Mouse (Mus musculus): ENCODE results near the gene Plcxd1. TPM values are rescaled to one million over a fixed set of nuclear protein-coding genes. Genes with fewer than 3 reads are reported as not detected.

Gene Plcxd1
- polyA plus RNA-seq, 1 experiment from 2014 or later = 2.2 TPM

GRCm38 (mm10) chr5:110094030-110094846, 5.5 kb upstream of the Plcxd1 start, which contains the start of gene Gm35315:
TSS of gene Gm35315 (minus strand) at chr5:110094420.
- ATAC-seq (ENCODE audit: insufficient read depth) = peak; percentile 97
- no peak for TF ChIP-seq CTCF (IDR thresholded peaks at IDR 0.05; ENCODE audit: low read depth)

GRCm38 (mm10) chr5:110094847-110095213, 4.9 kb upstream of the Plcxd1 start:
- H3K9me3 ChIP-seq (ENCODE audit: low read depth, low read length) = no peaks in the 10 kb centered on the region
- WGBS = 3% methylated on average over 4 of the region's 4 CpGs
- ATAC-seq (ENCODE audit: insufficient read depth) (peak; percentile 8; the same call in 1 of the 2 replicates), DNase-seq (no peak)
- H3K27me3 ChIP-seq (ENCODE audit: insufficient read depth, low read length) = no peaks in the 10 kb centered on the region
- H3K4me1 ChIP-seq (ENCODE audit: insufficient read depth) = no peaks in the 10 kb centered on the region
- peak overlapping the region; percentile 48 for H3K4me3 ChIP-seq (ENCODE audit: low read depth, low read length)
- H3K9ac ChIP-seq = peak overlapping the region; percentile 48
- H3K36me3 ChIP-seq (ENCODE audit: insufficient read depth) = no peaks in the 10 kb centered on the region
- peak overlapping the region; percentile 61 for H3K27ac ChIP-seq (ENCODE audit: low read depth)
- no peak for TF ChIP-seq CTCF (IDR thresholded peaks at IDR 0.05; ENCODE audit: low read depth)
- H3K4me2 ChIP-seq = peak overlapping the region; percentile 73

More at GRCm38 (mm10) chr5:110094030-110094846, 5.5 kb upstream of the Plcxd1 start, which contains the start of gene Gm35315:
- no peaks in the 10 kb centered on the region for H3K27me3 ChIP-seq (ENCODE audit: insufficient read depth, low read length)
- H3K36me3 ChIP-seq (ENCODE audit: insufficient read depth) = no peaks in the 10 kb centered on the region
- WGBS = 2% methylated on average over 25 of the region's 25 CpGs
- H3K4me2 ChIP-seq = peak within 1 kb of the TSS; percentile 73
- DNase-seq = peak; percentile 95
- H3K4me1 ChIP-seq (ENCODE audit: insufficient read depth) = no peaks in the 10 kb centered on the region
- peak within 1 kb of the TSS; percentile 48 for H3K4me3 ChIP-seq (ENCODE audit: low read depth, low read length)
- H3K9ac ChIP-seq = peak within 1 kb of the TSS; percentile 48
- H3K9me3 ChIP-seq (ENCODE audit: low read depth, low read length) = no peaks in the 10 kb centered on the region
- H3K27ac ChIP-seq (ENCODE audit: low read depth) = peak within 1 kb of the TSS; percentile 80

DNA sequence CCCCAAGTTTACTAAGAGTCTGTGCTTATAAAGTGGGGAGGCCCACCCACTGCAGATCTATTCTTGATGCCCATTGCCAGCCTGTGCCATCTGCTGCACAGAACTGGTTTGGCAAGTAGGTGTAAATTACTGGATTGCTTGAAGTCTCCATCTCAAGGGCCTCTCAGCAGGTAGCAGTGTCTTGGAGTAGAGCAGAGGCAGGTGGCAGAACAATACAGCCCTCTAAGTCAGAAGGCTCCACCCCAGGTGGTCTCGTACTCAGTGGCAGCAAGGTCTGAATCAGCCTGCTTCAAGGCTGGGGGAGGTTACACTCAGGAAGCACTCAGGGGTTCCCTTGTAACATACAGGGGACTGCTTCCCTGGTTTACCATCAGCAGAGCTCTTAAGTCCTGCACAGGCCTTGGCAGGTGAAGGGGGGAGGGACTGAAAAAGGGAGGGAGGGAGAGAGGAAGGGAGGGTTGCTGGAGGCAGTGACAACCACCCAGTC, 735 bp upstream of the Plcxd1 start:
- H3K4me3 ChIP-seq (ENCODE audit: low read depth, low read length) = no peak overlapping the region
- no peaks in the 10 kb centered on the region for H3K9me3 ChIP-seq (ENCODE audit: low read depth, low read length)
- H3K27me3 ChIP-seq (ENCODE audit: insufficient read depth, low read length) = no peaks in the 10 kb centered on the region
- no peak overlapping the region for H3K9ac ChIP-seq
- peaks cover 13% of the 10 kb centered on the region for H3K36me3 ChIP-seq (ENCODE audit: insufficient read depth)
- ATAC-seq (ENCODE audit: insufficient read depth) = peak; percentile 50
- H3K27ac ChIP-seq (ENCODE audit: low read depth) = peak overlapping the region; percentile 90
- peak; percentile 59 for DNase-seq
- peaks cover 15% of the 10 kb centered on the region for H3K4me1 ChIP-seq (ENCODE audit: insufficient read depth)
- no peak overlapping the region for H3K4me2 ChIP-seq
- TF ChIP-seq CTCF (IDR thresholded peaks at IDR 0.05; ENCODE audit: low read depth) = no peak
- WGBS = 44% methylated on average over 1 of the region's 1 CpGs

GRCm38 (mm10) chr5:110100921-110101631, 1.3 kb downstream of the Plcxd1 start:
- peak overlapping the region; percentile 6; the same call in 1 of the 2 replicates for H3K9ac ChIP-seq
- DNase-seq (peak; percentile 39), ATAC-seq (ENCODE audit: insufficient read depth) (peak; percentile 4; the same call in 1 of the 2 replicates)
- H3K4me3 ChIP-seq (ENCODE audit: low read depth, low read length) = peak overlapping the region; percentile 31
- H3K9me3 ChIP-seq (ENCODE audit: low read depth, low read length) = peaks cover 5% of the 10 kb centered on the region; the same call in 1 of the 2 replicates
- no peak overlapping the region for H3K27ac ChIP-seq (ENCODE audit: low read depth)
- H3K36me3 ChIP-seq (ENCODE audit: insufficient read depth) = peaks cover 33% of the 10 kb centered on the region
- under 1% methylated on average over 34 of the region's 37 CpGs for WGBS
- H3K4me1 ChIP-seq (ENCODE audit: insufficient read depth) = peaks cover 15% of the 10 kb centered on the region
- H3K4me2 ChIP-seq = peak overlapping the region; percentile 66
- H3K27me3 ChIP-seq (ENCODE audit: insufficient read depth, low read length) = no peaks in the 10 kb centered on the region
- no peak for TF ChIP-seq CTCF (IDR thresholded peaks at IDR 0.05; ENCODE audit: low read depth)

DNA sequence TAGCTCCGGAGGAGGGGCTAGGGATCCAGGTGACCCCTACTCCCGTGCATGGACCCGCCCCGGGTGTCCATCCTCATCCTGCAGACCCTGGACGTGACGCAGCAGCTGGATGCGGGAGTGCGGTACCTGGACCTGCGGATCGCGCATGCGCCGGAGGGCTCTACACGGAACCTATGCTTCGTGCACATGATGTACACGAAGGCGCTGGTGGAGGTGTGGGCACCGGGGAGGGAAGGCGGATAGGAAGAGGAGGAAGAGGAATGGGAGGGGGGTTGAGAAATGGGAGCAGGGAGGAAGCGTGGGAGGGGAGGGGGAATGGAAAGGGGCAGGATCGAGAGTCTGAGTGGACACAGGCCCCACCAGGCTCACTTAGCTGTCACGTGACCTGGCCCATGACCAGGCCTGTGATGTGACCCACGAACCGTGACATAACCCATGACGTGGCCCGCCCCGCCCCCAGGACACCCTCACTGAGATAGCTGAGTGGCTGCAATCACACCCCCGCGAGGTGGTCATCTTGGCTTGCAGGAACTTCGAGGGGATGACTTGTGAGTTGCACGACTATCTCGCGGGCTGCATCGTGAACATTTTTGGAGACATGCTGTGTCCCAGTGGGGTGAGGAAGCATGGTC, 2.1 kb downstream of the Plcxd1 start:
- DNase-seq (peak; percentile 55), ATAC-seq (ENCODE audit: insufficient read depth) (peak; percentile 5; the same call in 1 of the 2 replicates)
- peak overlapping the region; percentile 66 for H3K4me2 ChIP-seq
- H3K27ac ChIP-seq (ENCODE audit: low read depth) = no peak overlapping the region
- H3K9ac ChIP-seq = peak overlapping the region; percentile 6; the same call in 1 of the 2 replicates
- 12% methylated on average over 34 of the region's 34 CpGs for WGBS
- H3K9me3 ChIP-seq (ENCODE audit: low read depth, low read length) = peaks cover 5% of the 10 kb centered on the region; the same call in 1 of the 2 replicates
- peaks cover 21% of the 10 kb centered on the region for H3K4me1 ChIP-seq (ENCODE audit: insufficient read depth)
- no peak for TF ChIP-seq CTCF (IDR thresholded peaks at IDR 0.05; ENCODE audit: low read depth)
- peak overlapping the region; percentile 31 for H3K4me3 ChIP-seq (ENCODE audit: low read depth, low read length)
- H3K27me3 ChIP-seq (ENCODE audit: insufficient read depth, low read length) = no peaks in the 10 kb centered on the region
- H3K36me3 ChIP-seq (ENCODE audit: insufficient read depth) = peaks cover 39% of the 10 kb centered on the region

DNA sequence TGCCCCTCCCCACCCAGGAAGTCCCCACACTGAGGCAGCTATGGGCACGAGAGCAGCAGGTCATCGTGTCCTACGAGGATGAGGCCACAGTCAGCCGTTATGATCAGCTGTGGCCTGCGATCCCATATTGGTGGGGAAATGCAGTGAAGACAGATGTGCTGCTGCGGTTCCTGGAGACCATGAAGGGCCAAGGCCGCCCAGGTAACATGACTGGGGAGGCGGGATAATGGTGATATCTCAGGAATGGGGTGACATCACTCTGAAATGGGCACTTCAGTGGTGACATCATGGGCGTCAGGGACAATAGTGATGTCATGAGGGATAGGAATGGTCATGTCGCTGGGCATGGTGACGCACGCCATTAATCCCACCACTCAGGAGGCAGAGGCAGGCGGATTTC, 2.7 kb downstream of the Plcxd1 start:
- H3K9ac ChIP-seq = no peak overlapping the region
- no peak for TF ChIP-seq CTCF (IDR thresholded peaks at IDR 0.05; ENCODE audit: low read depth)
- H3K27me3 ChIP-seq (ENCODE audit: insufficient read depth, low read length) = no peaks in the 10 kb centered on the region
- no peak for DNase-seq
- no peak overlapping the region for H3K27ac ChIP-seq (ENCODE audit: low read depth)
- H3K4me2 ChIP-seq = peak overlapping the region; percentile 66
- H3K36me3 ChIP-seq (ENCODE audit: insufficient read depth) = peaks cover 39% of the 10 kb centered on the region
- peaks cover 5% of the 10 kb centered on the region; the same call in 1 of the 2 replicates for H3K9me3 ChIP-seq (ENCODE audit: low read depth, low read length)
- no peak overlapping the region for H3K4me3 ChIP-seq (ENCODE audit: low read depth, low read length)
- ATAC-seq (ENCODE audit: insufficient read depth) = no peak
- 81% methylated on average over 13 of the region's 13 CpGs for WGBS
- H3K4me1 ChIP-seq (ENCODE audit: insufficient read depth) = peaks cover 22% of the 10 kb centered on the region
